Mouse (Mus musculus) lung, embryonic 14.5 days (tissue): ENCODE results near the gene Sh2b1. TPM values are rescaled to one million over a fixed set of nuclear protein-coding genes. Genes with fewer than 3 reads are reported as not detected.

Experiments used
- ATAC-seq: fragments of 200-750 bp; cut with Nextera tagmentation; 2 replicates; pipeline ENCODE4 v1.8.0; 2017; ENCODE audit warnings: mild to moderate bottlenecking, moderate TSS enrichment, moderate library complexity; ENCODE audit not compliant: insufficient read depth
- DNase-seq: peaks from one replicate; pipeline ENCODE4 v3.0.0-alpha.2; 2015
- H3K27ac ChIP-seq: fragments of 300-500 bp; sonication (generic); 2 replicates; pipeline ENCODE4 v1.5.1; 2014; ENCODE audit warnings: low read depth, mild to moderate bottlenecking, moderate library complexity
- H3K27me3 ChIP-seq: fragments of 300-500 bp; sonication (generic); 2 replicates; pipeline ENCODE4 v1.6.1; 2014; ENCODE audit warnings: low read length, control low read depth; ENCODE audit not compliant: insufficient read depth
- H3K36me3 ChIP-seq: fragments of 300-500 bp; sonication (generic); 2 replicates; pipeline ENCODE4 v1.6.1; 2014; ENCODE audit warnings: control low read depth; ENCODE audit not compliant: insufficient read depth
- H3K4me1 ChIP-seq: fragments of 300-500 bp; sonication (generic); 2 replicates; pipeline ENCODE4 v1.6.1; 2014; ENCODE audit warnings: antibody characterized with exemption, control low read depth; ENCODE audit not compliant: insufficient read depth
- H3K4me2 ChIP-seq: fragments of 300-500 bp; sonication (generic); 2 replicates; pipeline ENCODE4 v1.6.1; 2014; ENCODE audit warnings: mild to moderate bottlenecking
- H3K4me3 ChIP-seq: fragments of 300-500 bp; sonication (generic); 2 replicates; pipeline ENCODE4 v1.5.1; 2014; ENCODE audit warnings: low read depth, low read length
- H3K9ac ChIP-seq: fragments of 300-500 bp; sonication (generic); 2 replicates; pipeline ENCODE4 v1.6.1; 2014
- H3K9me3 ChIP-seq: fragments of 300-500 bp; sonication (generic); 2 replicates; pipeline ENCODE4 v1.6.1; 2016; ENCODE audit warnings: low read depth, low read length, control low read depth
- CTCF ChIP-seq: IDR thresholded peaks from 2 replicates; pipeline ENCODE4 v1.5.1; 2016; ENCODE audit warnings: antibody characterized with exemption, low read depth
- WGBS: fragments of 180-500 bp; shearing (Covaris S2); extraction: QIAGEN DNeasy Blood & Tissue Kit; methylation state at CpG from one replicate; pipeline ENCODE4 v1.1.7; 2014; 5-methylcytosine and 5-hydroxymethylcytosine counted together
- polyA plus RNA-seq: library from polyadenylated mRNA; unstranded; fragments of >200 nt; fragmentation: Nextera tagmentation; extraction: Ambion mirVana; gene quantifications from 2 replicates; pipeline ENCODE4 v1.2.1, GENCODE M21; 2014

The Sh2b1 gene
- polyA plus RNA-seq, 1 experiment from 2014 or later, result 46.5 TPM

DNA sequence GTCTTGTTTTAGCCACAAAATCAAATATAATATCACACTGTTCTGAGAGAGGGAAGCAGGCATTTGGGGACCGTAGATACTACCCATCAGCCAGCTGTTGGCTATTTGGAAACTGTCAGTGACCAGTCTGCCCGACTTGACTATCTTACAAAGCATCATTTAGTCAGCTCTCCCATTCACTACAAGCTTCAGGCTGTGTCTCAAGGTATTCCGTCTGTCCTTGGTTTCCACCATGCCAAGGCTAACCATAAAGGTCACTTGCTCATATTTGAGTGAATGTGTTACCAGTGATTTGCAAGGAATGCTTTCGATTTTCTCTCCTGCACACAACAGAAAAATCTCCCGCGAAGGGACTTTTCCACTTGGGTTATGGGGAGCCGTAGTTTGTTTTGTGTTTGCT, 40.5 kb downstream of the Sh2b1 start:
- 87% methylated on average over 7 of the region's 7 CpGs for WGBS
- DNase-seq (no peak), ATAC-seq (no peak)
- Histone ChIP-seq H3K9me3 (no peaks in the 10 kb centered on the region), H3K27ac (no peak overlapping the region), H3K9ac (no peak overlapping the region), H3K4me1 (no peaks in the 10 kb centered on the region), H3K27me3 (no peaks in the 10 kb centered on the region), H3K4me2 (no peak overlapping the region), H3K36me3 (peaks cover 45% of the 10 kb centered on the region; the same call in 1 of the 2 replicates), H3K4me3 (no peak overlapping the region)
- no peak for TF ChIP-seq CTCF

DNA sequence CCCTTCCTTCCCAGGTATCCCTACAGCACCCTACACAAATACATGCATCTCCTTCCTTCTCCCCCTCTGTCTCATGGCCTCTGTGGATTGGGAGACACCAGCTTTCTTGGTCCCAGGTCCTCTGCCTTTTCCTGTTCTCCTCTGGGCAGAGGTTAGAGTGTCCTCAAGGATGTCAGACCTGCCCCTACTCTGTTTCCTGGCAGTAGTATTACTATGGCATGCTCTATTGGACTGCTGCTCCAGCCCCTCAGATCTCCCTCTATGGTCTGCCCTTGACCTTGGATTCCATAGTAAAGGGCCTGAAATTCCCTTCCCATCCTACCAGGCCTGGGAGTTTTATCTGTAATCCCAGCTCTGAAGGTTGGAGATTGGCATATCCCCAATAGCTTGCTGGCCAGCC, 45.1 kb downstream of the Sh2b1 start:
- peaks cover 31% of the 10 kb centered on the region; the same call in 1 of the 2 replicates for H3K36me3 ChIP-seq
- TF ChIP-seq CTCF, result no peak
- ATAC-seq (no peak), DNase-seq (no peak)
- no peaks in the 10 kb centered on the region for H3K9me3 ChIP-seq
- no peaks in the 10 kb centered on the region for H3K27me3 ChIP-seq
- no peak overlapping the region for H3K4me3 ChIP-seq
- no peak overlapping the region for H3K4me2 ChIP-seq
- no peak overlapping the region; the same call in 1 of the 2 replicates for H3K9ac ChIP-seq
- H3K27ac ChIP-seq, result no peak overlapping the region
- H3K4me1 ChIP-seq, result no peaks in the 10 kb centered on the region

DNA sequence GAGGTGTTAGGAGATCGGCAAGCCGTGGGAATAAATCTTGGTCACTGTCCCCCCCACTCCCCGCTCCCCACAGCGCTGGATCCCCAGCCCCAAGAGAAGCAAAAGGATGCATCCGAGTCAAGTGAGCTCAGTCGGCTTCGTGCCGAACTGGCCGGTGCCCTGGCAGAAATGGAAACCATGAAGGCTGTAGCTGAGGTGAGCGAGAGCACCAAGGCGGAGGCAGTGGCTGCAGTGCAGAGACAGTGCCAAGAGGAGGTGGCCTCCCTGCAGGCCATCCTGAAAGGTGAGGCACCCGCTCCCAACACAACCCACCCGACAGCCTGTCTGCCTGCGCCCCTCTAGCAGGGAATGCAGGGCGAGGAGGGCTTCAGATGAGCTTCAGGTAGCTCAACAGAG, 45.7 kb downstream of the Sh2b1 start:
- TF ChIP-seq CTCF, result no peak
- H3K4me3 ChIP-seq, result peak overlapping the region; percentile 65
- no peaks in the 10 kb centered on the region for H3K27me3 ChIP-seq
- H3K4me1 ChIP-seq, result no peaks in the 10 kb centered on the region
- no peak for DNase-seq
- H3K9ac ChIP-seq, result peak overlapping the region; percentile 84
- peak; percentile 15; the same call in 1 of the 2 replicates for ATAC-seq
- no peaks in the 10 kb centered on the region for H3K9me3 ChIP-seq
- peaks cover 25% of the 10 kb centered on the region; the same call in 1 of the 2 replicates for H3K36me3 ChIP-seq
- H3K4me2 ChIP-seq, result peak overlapping the region; percentile 86
- 22% methylated on average over 15 of the region's 15 CpGs for WGBS
- H3K27ac ChIP-seq, result no peak overlapping the region

DNA sequence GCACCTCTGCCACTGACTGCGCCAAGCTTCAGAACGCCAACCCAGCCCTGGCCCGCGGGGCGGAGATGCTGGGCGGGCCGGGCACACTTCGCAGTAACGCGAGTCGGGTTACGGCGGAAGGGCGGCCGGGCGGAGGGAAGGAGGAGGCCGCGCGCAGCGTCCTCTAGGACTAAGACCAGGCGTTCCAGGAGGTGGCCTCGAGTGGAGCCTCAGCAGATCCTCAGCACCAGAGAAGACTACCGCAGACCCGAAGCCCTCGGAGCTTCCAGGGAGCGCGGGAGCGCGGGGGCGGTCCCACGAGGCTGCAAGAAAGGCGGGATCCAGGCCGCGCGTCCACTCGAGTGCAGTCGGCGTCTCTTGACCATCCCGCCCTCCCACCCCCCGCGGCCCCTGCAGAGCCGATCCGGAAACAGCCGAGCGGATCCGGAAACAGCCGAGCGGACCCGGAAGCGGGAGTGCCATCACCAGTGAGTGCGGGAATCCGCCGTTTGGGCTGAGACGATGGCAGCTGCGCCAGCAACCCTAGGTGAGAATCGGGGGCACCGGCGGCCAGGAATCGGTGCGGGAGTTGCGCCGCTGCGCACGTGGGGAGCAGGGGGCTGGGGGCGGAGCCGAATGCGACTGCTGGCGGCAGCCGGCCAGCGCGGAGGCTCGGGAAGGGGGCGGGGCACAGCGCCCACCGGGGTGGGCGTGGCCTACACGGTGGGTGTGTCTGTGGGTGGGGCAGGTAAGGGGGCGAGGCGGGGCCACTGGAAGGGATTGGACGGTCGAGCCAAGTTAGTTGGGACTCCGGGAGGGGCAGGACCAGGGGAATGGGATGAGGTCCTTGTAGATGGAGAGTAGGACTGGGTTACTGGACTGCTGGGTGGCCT, 46.4 kb downstream of the Sh2b1 start, which contains the start of gene Rabep2:
Rabep2 (plus strand) TSS at position 129 of the 872 bp plus-strand sequence.
- no peaks in the 10 kb centered on the region for H3K27me3 ChIP-seq
- under 1% methylated on average over 80 of the region's 82 CpGs for WGBS
- peaks cover 19% of the 10 kb centered on the region; the same call in 1 of the 2 replicates for H3K36me3 ChIP-seq
- peak within 1 kb of the TSS; percentile 98 for H3K27ac ChIP-seq
- peak within 1 kb of the TSS; percentile 65 for H3K4me3 ChIP-seq
- peak; percentile 97 for DNase-seq
- H3K4me1 ChIP-seq, result no peaks in the 10 kb centered on the region
- H3K9ac ChIP-seq, result peak within 1 kb of the TSS; percentile 84
- TF ChIP-seq CTCF, result no peak
- peak; percentile 95 for ATAC-seq
- no peaks in the 10 kb centered on the region for H3K9me3 ChIP-seq
- H3K4me2 ChIP-seq, result peak within 1 kb of the TSS; percentile 86

DNA sequence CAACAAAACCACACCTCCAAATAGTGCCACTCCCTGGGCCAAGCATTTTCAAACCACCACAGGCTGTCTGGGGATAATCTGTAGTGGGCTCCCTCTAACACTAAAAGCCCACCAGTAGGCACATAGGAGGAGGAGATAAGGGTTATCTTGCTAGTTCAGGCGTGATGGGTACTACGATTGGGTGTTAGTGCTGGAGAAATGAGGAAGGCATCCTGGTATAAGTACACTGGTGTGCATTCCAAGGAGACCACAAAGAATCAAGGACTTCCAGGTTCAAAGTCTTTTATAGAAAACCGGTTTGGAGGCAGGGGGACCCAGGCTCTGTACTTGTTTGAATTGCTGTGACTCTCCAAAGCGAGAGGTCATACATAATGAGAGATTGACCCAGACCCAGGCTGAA, 47.1 kb downstream of the Sh2b1 start:
- 7% methylated on average over 4 of the region's 4 CpGs for whole genome bisulfite sequencing
- Histone ChIP-seq H3K27me3 (no peaks in the 10 kb centered on the region), H3K9me3 (no peaks in the 10 kb centered on the region), H3K36me3 (peaks cover 15% of the 10 kb centered on the region; the same call in 1 of the 2 replicates), H3K4me1 (no peaks in the 10 kb centered on the region), H3K27ac (peak overlapping the region; percentile 98), H3K9ac (peak overlapping the region; percentile 84), H3K4me3 (peak overlapping the region; percentile 65), H3K4me2 (peak overlapping the region; percentile 86)
- peak; percentile 18 for ATAC-seq
- DNase-seq, result no peak
- TF ChIP-seq CTCF, result no peak

DNA sequence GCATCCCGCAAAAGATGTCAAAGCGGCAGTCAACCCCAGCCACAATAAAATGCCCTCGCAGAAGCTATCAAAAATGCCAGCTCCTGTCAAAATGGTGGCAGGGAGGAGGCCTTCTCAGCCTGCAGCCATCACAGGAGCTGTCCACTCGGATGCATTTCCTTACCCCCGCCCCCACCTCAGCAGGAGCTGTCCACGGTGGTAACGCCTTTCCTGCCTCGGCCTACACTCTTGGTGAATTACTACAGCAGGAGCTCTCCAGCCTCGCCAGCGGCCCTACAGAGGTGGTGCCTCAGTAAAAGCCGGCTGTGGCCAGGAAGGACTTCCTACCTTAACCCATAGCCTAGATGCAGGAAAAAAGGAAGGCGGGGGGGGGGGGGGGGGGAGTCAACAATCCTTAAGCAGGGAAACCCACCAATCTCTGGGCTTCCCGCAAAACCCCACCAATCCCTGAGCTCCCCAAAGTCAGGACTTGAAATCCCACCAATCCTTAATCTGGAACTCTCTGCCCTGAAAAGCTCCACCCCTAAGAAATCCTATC, 47.8 kb downstream of the Sh2b1 start:
- ATAC-seq (no peak), DNase-seq (peak; percentile 27)
- H3K4me1 ChIP-seq, result no peaks in the 10 kb centered on the region
- no peak for TF ChIP-seq CTCF
- H3K36me3 ChIP-seq, result peaks cover 10% of the 10 kb centered on the region; the same call in 1 of the 2 replicates
- H3K27ac ChIP-seq, result peak overlapping the region; percentile 98
- 40% methylated on average over 12 of the region's 13 CpGs for WGBS
- no peak overlapping the region for H3K4me3 ChIP-seq
- H3K9me3 ChIP-seq, result no peaks in the 10 kb centered on the region
- H3K27me3 ChIP-seq, result no peaks in the 10 kb centered on the region
- no peak overlapping the region for H3K9ac ChIP-seq
- H3K4me2 ChIP-seq, result peak overlapping the region; percentile 86; the same call in 1 of the 2 replicates

DNA sequence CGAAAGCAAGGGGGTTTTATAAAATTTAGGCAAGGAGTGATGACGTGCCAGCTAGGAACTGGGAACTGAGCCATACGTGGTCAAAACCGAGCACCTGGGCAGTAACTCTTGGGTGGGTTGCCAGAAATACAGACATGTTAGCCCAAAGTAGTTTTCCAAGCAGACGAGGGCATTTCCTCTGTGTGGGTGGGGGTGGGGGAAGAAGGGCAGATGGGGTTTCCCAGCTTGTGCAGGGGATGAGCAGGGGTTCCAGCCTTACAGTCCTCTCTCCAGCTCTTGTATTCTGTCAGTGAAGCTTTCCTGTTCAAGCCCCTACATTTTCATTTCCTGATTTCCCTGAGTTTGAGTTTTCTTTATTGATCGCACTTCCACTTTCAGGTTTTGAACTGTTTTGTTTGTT, 51.1 kb downstream of the Sh2b1 start:
- Histone ChIP-seq H3K9me3 (no peaks in the 10 kb centered on the region), H3K9ac (no peak overlapping the region), H3K4me3 (no peak overlapping the region), H3K27me3 (no peaks in the 10 kb centered on the region), H3K4me2 (no peak overlapping the region), H3K27ac (no peak overlapping the region), H3K36me3 (no peaks in the 10 kb centered on the region), H3K4me1 (no peaks in the 10 kb centered on the region)
- ATAC-seq, result no peak
- no peak for DNase-seq
- TF ChIP-seq CTCF, result no peak
- WGBS, result 82% methylated on average over 6 of the region's 6 CpGs
